Mouse (Mus musculus): ENCODE measurements around the gene F3. TPM values are rescaled to one million over a fixed set of nuclear protein-coding genes. Genes with fewer than 3 reads are reported as not detected.

Gene F3
- total and polyA plus RNA-seq, 3 experiments: not detected

DNA sequence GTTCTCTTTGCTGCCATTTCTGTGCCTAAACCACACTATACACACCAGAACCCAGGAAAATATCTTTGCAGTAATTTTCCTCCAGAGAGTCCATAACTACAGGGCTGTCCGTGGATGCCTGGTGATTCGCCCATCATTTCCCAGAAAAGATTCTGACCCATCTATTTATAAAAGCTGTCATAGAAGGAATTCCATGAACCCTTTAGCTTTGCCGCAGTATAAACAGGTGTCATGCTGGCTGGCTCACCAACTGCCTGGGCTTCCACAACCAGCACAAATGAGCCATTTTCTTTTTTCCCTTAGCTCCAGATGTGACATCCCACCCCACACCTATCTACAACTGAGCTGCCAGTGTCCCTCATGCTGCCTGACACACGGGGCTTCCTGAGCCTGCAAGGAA lies 38.8 kb upstream of the F3 start:
- no peak overlapping the region for H3K4me3 ChIP-seq (ENCODE audit: control insufficient read depth in 1 of 2, insufficient read depth in 1 of 2, low read depth in 2 of 2, low read length in 2 of 2)
- no peaks in the 10 kb centered on the region for H3K79me2 ChIP-seq (ENCODE audit: control insufficient read depth, insufficient read depth, low read length, poor library complexity)
- H3K9me3 ChIP-seq (replicated peaks; ENCODE audit: insufficient read depth, low read length): no peaks in the 10 kb centered on the region
- H3K27ac ChIP-seq (ENCODE audit: control insufficient read depth, low read depth, low read length): no peak overlapping the region
- TF ChIP-seq SIN3A (IDR thresholded peaks at IDR 0.05; ENCODE audit: low read length) (no peak), TAL1 (IDR thresholded peaks at IDR 0.05; ENCODE audit: low read length) (no peak), MAFK (IDR thresholded peaks at IDR 0.05; ENCODE audit: borderline replicate concordance, low read depth, low read length) (no peak), NRF1 (IDR thresholded peaks at IDR 0.05; ENCODE audit: insufficient read depth, low read depth, low read length, poor library complexity, severe bottlenecking) (no peak), POLR2A (IDR thresholded peaks at IDR 0.05; ENCODE audit: control insufficient read depth in 1 of 2, insufficient read depth in 1 of 2, low read depth in 1 of 2, low read length in 2 of 2, poor library complexity in 1 of 2) (no peak), BHLHE40 (IDR thresholded peaks at IDR 0.05; ENCODE audit: borderline replicate concordance, low read depth, low read length) (no peak), TBP (IDR thresholded peaks at IDR 0.05; ENCODE audit: low read depth, low read length) (no peak), MEF2A (IDR thresholded peaks at IDR 0.05; ENCODE audit: extremely low read depth, insufficient replicate concordance, low read depth, low read length, poor library complexity, severe bottlenecking) (no peak)
- peaks cover 0 to 11% of the 10 kb centered on the region in 2 experiments; a peak in 1 of 4 replicates for H3K4me1 ChIP-seq (ENCODE audit: control insufficient read depth in 1 of 2, insufficient read depth in 2 of 2, low read length in 2 of 2)
- no peaks in the 10 kb centered on the region for H3K27me3 ChIP-seq (ENCODE audit: control insufficient read depth in 1 of 2, insufficient read depth in 2 of 2, low read length in 2 of 2)
- H3K9ac ChIP-seq (ENCODE audit: control insufficient read depth, low read depth, low read length, poor library complexity, severe bottlenecking): no peak overlapping the region
- no peak for DNase-seq (ENCODE audit: low read depth, low spot score)
- H3K36me3 ChIP-seq (ENCODE audit: control insufficient read depth in 1 of 2, insufficient read depth in 2 of 2, low read length in 2 of 2): peaks cover 0 to 5% of the 10 kb centered on the region in 2 experiments; a peak in 2 of 4 replicates

GRCm38 (mm10) chr3:121684963-121685362 lies 38.4 kb upstream of the F3 start:
- Histone ChIP-seq H3K36me3 (ENCODE audit: control insufficient read depth in 1 of 2, insufficient read depth in 2 of 2, low read length in 2 of 2) (peaks cover 0 to 7% of the 10 kb centered on the region in 2 experiments; a peak in 2 of 4 replicates), H3K27me3 (ENCODE audit: control insufficient read depth in 1 of 2, insufficient read depth in 2 of 2, low read length in 2 of 2) (no peaks in the 10 kb centered on the region), H3K9me3 (replicated peaks; ENCODE audit: insufficient read depth, low read length) (no peaks in the 10 kb centered on the region), H3K79me2 (ENCODE audit: control insufficient read depth, insufficient read depth, low read length, poor library complexity) (no peaks in the 10 kb centered on the region), H3K27ac (ENCODE audit: control insufficient read depth, low read depth, low read length) (no peak overlapping the region), H3K9ac (ENCODE audit: control insufficient read depth, low read depth, low read length, poor library complexity, severe bottlenecking) (no peak overlapping the region), H3K4me3 (ENCODE audit: control insufficient read depth in 1 of 2, insufficient read depth in 1 of 2, low read depth in 2 of 2, low read length in 2 of 2) (no peak overlapping the region), H3K4me1 (ENCODE audit: control insufficient read depth in 1 of 2, insufficient read depth in 2 of 2, low read length in 2 of 2) (peaks cover 0 to 15% of the 10 kb centered on the region in 2 experiments; a peak in 1 of 4 replicates)
- TF ChIP-seq RCOR1 (IDR thresholded peaks at IDR 0.05; ENCODE audit: low read depth, low read length): no peak
- TF ChIP-seq MXI1 (IDR thresholded peaks at IDR 0.05; ENCODE audit: low read depth, low read length): no peak
- TF ChIP-seq USF2 (IDR thresholded peaks at IDR 0.05; ENCODE audit: borderline replicate concordance in 1 of 2, insufficient read depth in 1 of 2, low read depth in 1 of 2, low read length in 2 of 2): no peak
- no peak for TF ChIP-seq E2F4 (IDR thresholded peaks at IDR 0.05; ENCODE audit: borderline replicate concordance, low read depth, low read length)
- TF ChIP-seq CHD1 (IDR thresholded peaks at IDR 0.05; ENCODE audit: low read depth, low read length): no peak
- TF ChIP-seq MAX (IDR thresholded peaks at IDR 0.05; ENCODE audit: low read length): no peak
- TF ChIP-seq NELFE (IDR thresholded peaks at IDR 0.05; ENCODE audit: low read depth, low read length): no peak
- no peak for TF ChIP-seq MAZ (IDR thresholded peaks at IDR 0.05; ENCODE audit: low read depth, low read length)
- TF ChIP-seq UBTF (IDR thresholded peaks at IDR 0.05; ENCODE audit: borderline replicate concordance, insufficient read depth, low read depth, low read length): no peak
- no peak for TF ChIP-seq ETS1 (IDR thresholded peaks at IDR 0.05; ENCODE audit: low read depth, low read length)
- no peak for TF ChIP-seq POLR2AphosphoS5 (IDR thresholded peaks at IDR 0.05; ENCODE audit: borderline replicate concordance, low read depth, low read length)
- no peak for TF ChIP-seq ZC3H11A (IDR thresholded peaks at IDR 0.05; ENCODE audit: low read depth, low read length)
- no peak for TF ChIP-seq NRF1 (IDR thresholded peaks at IDR 0.05; ENCODE audit: insufficient read depth, low read depth, low read length, poor library complexity, severe bottlenecking)
- no peak for TF ChIP-seq RAD21 (IDR thresholded peaks at IDR 0.05; ENCODE audit: low read depth, low read length)
- TF ChIP-seq SMC3 (IDR thresholded peaks at IDR 0.05; ENCODE audit: low read depth, low read length): no peak
- TF ChIP-seq USF1 (IDR thresholded peaks at IDR 0.05; ENCODE audit: low read depth, low read length): no peak
- TF ChIP-seq MEF2A (IDR thresholded peaks at IDR 0.05; ENCODE audit: extremely low read depth, insufficient replicate concordance, low read depth, low read length, poor library complexity, severe bottlenecking): no peak
- no peak for DNase-seq (ENCODE audit: low read depth, low spot score)

Measured in MEL (cell line).